Mouse (Mus musculus) neural tube, embryonic 13.5 days (tissue): ENCODE data around the gene Arap1. TPM values are rescaled to one million over a fixed set of nuclear protein-coding genes. Genes with fewer than 3 reads are reported as not detected.

Experiments
- ATAC-seq: fragments of 200-750 bp; cut with Nextera tagmentation; 2 replicates; pipeline ENCODE4 v1.8.0; 2017; ENCODE audit warnings: low read depth, mild to moderate bottlenecking, moderate TSS enrichment, moderate library complexity
- H3K27ac ChIP-seq: fragments of 300-500 bp; sonication (generic); replicated peaks from 2 replicates; pipeline ENCODE4 v1.5.1; 2015; ENCODE audit warnings: moderate library complexity, mild to moderate bottlenecking, inconsistent platforms
- H3K27me3 ChIP-seq: fragments of 300-500 bp; sonication (generic); 2 replicates; pipeline ENCODE4 v1.6.1; 2015; ENCODE audit warnings: mild to moderate bottlenecking, inconsistent platforms
- H3K36me3 ChIP-seq: fragments of 300-500 bp; sonication (generic); 2 replicates; pipeline ENCODE4 v1.6.1; 2015; ENCODE audit warnings: mild to moderate bottlenecking, inconsistent platforms
- H3K4me1 ChIP-seq: fragments of 300-500 bp; sonication (generic); replicated peaks from 2 replicates; pipeline ENCODE4 v1.6.1; 2015; ENCODE audit warnings: inconsistent platforms
- H3K4me2 ChIP-seq: fragments of 300-500 bp; sonication (generic); 2 replicates; pipeline ENCODE4 v1.6.1; 2015; ENCODE audit warnings: inconsistent platforms, mild to moderate bottlenecking, moderate library complexity
- H3K4me3 ChIP-seq: fragments of 300-500 bp; sonication (generic); 2 replicates; pipeline ENCODE4 v1.5.1; 2015; ENCODE audit warnings: mild to moderate bottlenecking, inconsistent platforms
- H3K9ac ChIP-seq: fragments of 300-500 bp; sonication (generic); 2 replicates; pipeline ENCODE4 v1.6.1; 2015; ENCODE audit warnings: moderate library complexity, mild to moderate bottlenecking, inconsistent platforms
- H3K9me3 ChIP-seq: fragments of 300-500 bp; sonication (generic); 2 replicates; pipeline ENCODE4 v1.6.1; 2016; ENCODE audit warnings: inconsistent platforms
- WGBS: fragments of 180-500 bp; shearing (Covaris S2); methylation state at CpG from one replicate; pipeline ENCODE4 v1.1.7; 2015; 5-methylcytosine and 5-hydroxymethylcytosine counted together
- polyA plus RNA-seq: library from polyadenylated mRNA; unstranded; fragments of >200 nt; fragmentation: Nextera tagmentation; extraction: Ambion mirVana; gene quantifications from 2 replicates; pipeline ENCODE4 v1.2.1, GENCODE M21; 2015

Gene Arap1
- polyA plus RNA-seq, 1 experiment from 2014 or later = 11.2 TPM

GRCm38 (mm10) chr7:101348312-101348711 lies 445 bp downstream of the Arap1 start:
- no peaks in the 10 kb centered on the region for H3K36me3 ChIP-seq
- peak overlapping the region; percentile 50 for H3K4me3 ChIP-seq
- peaks cover 12% of the 10 kb centered on the region for H3K4me1 ChIP-seq
- H3K4me2 ChIP-seq = peak overlapping the region; percentile 90
- 6% methylated on average over 13 of the region's 13 CpGs for WGBS
- no peak overlapping the region for H3K27ac ChIP-seq
- peak; percentile 43 for ATAC-seq
- H3K9ac ChIP-seq = peak overlapping the region; percentile 67
- peaks cover 13% of the 10 kb centered on the region for H3K27me3 ChIP-seq
- no peaks in the 10 kb centered on the region for H3K9me3 ChIP-seq

GRCm38 (mm10) chr7:101349861-101350260 lies 2.0 kb downstream of the Arap1 start:
- Histone ChIP-seq H3K36me3 (no peaks in the 10 kb centered on the region), H3K9ac (no peak overlapping the region), H3K4me1 (peaks cover 12% of the 10 kb centered on the region), H3K27me3 (peaks cover 13% of the 10 kb centered on the region), H3K4me3 (no peak overlapping the region), H3K9me3 (no peaks in the 10 kb centered on the region), H3K27ac (no peak overlapping the region), H3K4me2 (no peak overlapping the region)
- WGBS = 62% methylated on average over 1 of the region's 2 CpGs
- 0 out of 2 replicates have a peak, but pooled peaks have one; percentile 21 for ATAC-seq

- H3K9ac ChIP-seq = no peak overlapping the region
- H3K36me3 ChIP-seq = no peaks in the 10 kb centered on the region
- ATAC-seq = no peak
- H3K27me3 ChIP-seq = peaks cover 13% of the 10 kb centered on the region
- no peaks in the 10 kb centered on the region for H3K9me3 ChIP-seq
- H3K4me2 ChIP-seq = no peak overlapping the region
- 83% methylated on average over 4 of the region's 4 CpGs for WGBS
- no peak overlapping the region for H3K4me3 ChIP-seq
- no peak overlapping the region for H3K27ac ChIP-seq
- peaks cover 10% of the 10 kb centered on the region for H3K4me1 ChIP-seq
These were observed 4.5 kb downstream of the Arap1 start for GRCm38 (mm10) chr7:101352404-101352803.

- no peak for ATAC-seq
- no peaks in the 10 kb centered on the region for H3K36me3 ChIP-seq
- H3K4me2 ChIP-seq = no peak overlapping the region
- no peak overlapping the region for H3K27ac ChIP-seq
- no peak overlapping the region for H3K9ac ChIP-seq
- 91% methylated on average over 5 of the region's 5 CpGs for WGBS
- peaks cover 2% of the 10 kb centered on the region for H3K27me3 ChIP-seq
- no peaks in the 10 kb centered on the region for H3K4me1 ChIP-seq
- H3K9me3 ChIP-seq = no peaks in the 10 kb centered on the region
- no peak overlapping the region for H3K4me3 ChIP-seq
These were observed 6.6 kb downstream of the Arap1 start for GRCm38 (mm10) chr7:101354423-101354822.

- H3K36me3 ChIP-seq = no peaks in the 10 kb centered on the region
- ATAC-seq = no peak
- H3K4me3 ChIP-seq = no peak overlapping the region
- no peaks in the 10 kb centered on the region for H3K9me3 ChIP-seq
- H3K4me2 ChIP-seq = no peak overlapping the region
- H3K27me3 ChIP-seq = no peaks in the 10 kb centered on the region
- H3K9ac ChIP-seq = no peak overlapping the region
- no peak overlapping the region for H3K27ac ChIP-seq
- 82% methylated on average over 6 of the region's 6 CpGs for WGBS
- no peaks in the 10 kb centered on the region for H3K4me1 ChIP-seq
These were observed 7.8 kb downstream of the Arap1 start for GRCm38 (mm10) chr7:101355551-101356100.

- H3K9ac ChIP-seq = no peak overlapping the region
- H3K27ac ChIP-seq = no peak overlapping the region
- no peak for ATAC-seq
- no peak overlapping the region for H3K4me3 ChIP-seq
- WGBS = 66% methylated on average over 3 of the region's 3 CpGs
- H3K4me2 ChIP-seq = no peak overlapping the region
- no peaks in the 10 kb centered on the region for H3K27me3 ChIP-seq
- no peaks in the 10 kb centered on the region for H3K4me1 ChIP-seq
- H3K9me3 ChIP-seq = no peaks in the 10 kb centered on the region
- no peaks in the 10 kb centered on the region for H3K36me3 ChIP-seq
These were observed 9.0 kb downstream of the Arap1 start for GRCm38 (mm10) chr7:101356868-101357267.

- no peak overlapping the region for H3K27ac ChIP-seq
- H3K4me1 ChIP-seq = no peaks in the 10 kb centered on the region
- WGBS = 79% methylated on average over 3 of the region's 3 CpGs
- H3K9ac ChIP-seq = no peak overlapping the region
- H3K27me3 ChIP-seq = no peaks in the 10 kb centered on the region
- no peak overlapping the region for H3K4me2 ChIP-seq
- no peaks in the 10 kb centered on the region for H3K36me3 ChIP-seq
- no peaks in the 10 kb centered on the region for H3K9me3 ChIP-seq
- ATAC-seq = no peak
- no peak overlapping the region for H3K4me3 ChIP-seq
These were observed 12.5 kb downstream of the Arap1 start for GRCm38 (mm10) chr7:101360406-101360805.

- no peak for ATAC-seq
- Histone ChIP-seq H3K9me3 (no peaks in the 10 kb centered on the region), H3K4me2 (no peak overlapping the region), H3K4me1 (no peaks in the 10 kb centered on the region), H3K9ac (no peak overlapping the region), H3K4me3 (no peak overlapping the region), H3K27me3 (no peaks in the 10 kb centered on the region), H3K36me3 (no peaks in the 10 kb centered on the region), H3K27ac (no peak overlapping the region)
- 76% methylated on average over 4 of the region's 4 CpGs for WGBS
These were observed 13.2 kb downstream of the Arap1 start for GRCm38 (mm10) chr7:101361021-101361420.

GRCm38 (mm10) chr7:101361767-101362166 lies 13.9 kb downstream of the Arap1 start:
- no peak for ATAC-seq
- WGBS = 62% methylated on average over 4 of the region's 4 CpGs
- H3K36me3 ChIP-seq = no peaks in the 10 kb centered on the region

GRCm38 (mm10) chr7:101362791-101363191 lies 14.9 kb downstream of the Arap1 start:
- Histone ChIP-seq H3K27me3 (no peaks in the 10 kb centered on the region), H3K36me3 (no peaks in the 10 kb centered on the region), H3K9ac (no peak overlapping the region), H3K9me3 (no peaks in the 10 kb centered on the region), H3K4me3 (no peak overlapping the region), H3K4me1 (no peaks in the 10 kb centered on the region), H3K27ac (no peak overlapping the region), H3K4me2 (no peak overlapping the region)
- 76% methylated on average over 5 of the region's 5 CpGs for WGBS
- no peak for ATAC-seq

More at GRCm38 (mm10) chr7:101361767-101362166, 13.9 kb downstream of the Arap1 start:
- no peaks in the 10 kb centered on the region for H3K4me1 ChIP-seq
- H3K4me3 ChIP-seq = no peak overlapping the region
- no peaks in the 10 kb centered on the region for H3K27me3 ChIP-seq
- no peak overlapping the region for H3K4me2 ChIP-seq
- no peak overlapping the region for H3K9ac ChIP-seq
- no peaks in the 10 kb centered on the region for H3K9me3 ChIP-seq
- no peak overlapping the region for H3K27ac ChIP-seq

- Histone ChIP-seq H3K4me2 (no peak overlapping the region), H3K4me3 (no peak overlapping the region), H3K36me3 (no peaks in the 10 kb centered on the region), H3K27ac (no peak overlapping the region), H3K9me3 (no peaks in the 10 kb centered on the region), H3K4me1 (no peaks in the 10 kb centered on the region), H3K9ac (no peak overlapping the region), H3K27me3 (no peaks in the 10 kb centered on the region)
- no peak for ATAC-seq
- 85% methylated on average over 5 of the region's 5 CpGs for WGBS
These were observed 16.0 kb downstream of the Arap1 start for GRCm38 (mm10) chr7:101363914-101364313.

GRCm38 (mm10) chr7:101367901-101368852 lies 20.3 kb downstream of the Arap1 start:
- Histone ChIP-seq H3K4me1 (no peaks in the 10 kb centered on the region), H3K4me2 (no peak overlapping the region), H3K4me3 (no peak overlapping the region), H3K27ac (no peak overlapping the region), H3K27me3 (no peaks in the 10 kb centered on the region), H3K36me3 (no peaks in the 10 kb centered on the region), H3K9ac (no peak overlapping the region), H3K9me3 (no peaks in the 10 kb centered on the region)
- 56% methylated on average over 11 of the region's 11 CpGs for WGBS
- no peak for ATAC-seq
